Mouse (Mus musculus) small intestine, adult 2 months (tissue): ENCODE measurements around the gene Trappc10.

Experiments
- CTCF ChIP-seq: fragments of 200-500 bp; IDR thresholded peaks from 2 replicates; pipeline ENCODE4 v1.5.1; 2012; ENCODE audit warnings: low read depth, mild to moderate bottlenecking, control low read depth, inconsistent platforms, low read length, moderate library complexity, mixed read lengths; ENCODE audit not compliant: insufficient replicate concordance, insufficient read length; ENCODE audit errors: extremely low read depth
- POLR2A ChIP-seq: fragments of 200-500 bp; IDR thresholded peaks from 2 replicates; pipeline ENCODE4 v1.6.1; 2012; ENCODE audit warnings: low read depth, mild to moderate bottlenecking, control low read depth, inconsistent platforms, low read length, moderate library complexity

DNA sequence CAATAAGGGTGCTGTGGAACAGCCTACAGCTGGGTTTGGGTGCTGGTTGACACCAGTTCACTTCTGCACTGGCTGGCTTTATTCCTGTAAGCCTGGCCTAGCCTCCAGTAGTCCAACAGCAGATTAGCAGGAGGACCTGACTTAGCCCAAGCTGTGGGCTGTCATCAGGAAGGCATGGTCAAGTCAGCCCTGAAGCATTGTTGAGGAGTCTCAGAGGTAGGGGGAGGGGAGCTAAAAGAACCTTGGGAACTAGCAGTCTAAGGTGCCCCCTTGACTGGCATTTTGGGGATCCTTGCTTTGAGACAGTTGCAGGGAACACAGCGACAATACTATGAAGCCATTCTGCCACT is 104.2 kb downstream of the Trappc10 start:
- no peak for TF ChIP-seq POLR2A
- no peak for TF ChIP-seq CTCF
